Mouse (Mus musculus): ENCODE measurements around the gene C2cd5. TPM values are rescaled to one million over a fixed set of nuclear protein-coding genes. Genes with fewer than 3 reads are reported as not detected.

C2cd5 gene
- polyA plus RNA-seq, 1 experiment from 2014 or later: 42.8 TPM

- Histone ChIP-seq H3K4me2 (ENCODE audit: low read length) (no peak overlapping the region), H3K4me1 (ENCODE audit: control insufficient read depth, insufficient read depth, low read length) (no peaks in the 10 kb centered on the region), H3K27ac (replicated peaks; ENCODE audit: low read depth, low read length) (no peak overlapping the region), H3K9me3 (ENCODE audit: control insufficient read depth, low read length) (peaks cover 7% of the 10 kb centered on the region), H3K9ac (replicated peaks; ENCODE audit: low read length) (no peak overlapping the region), H3K4me3 (replicated peaks; ENCODE audit: low read depth, low read length) (no peak overlapping the region), H3K36me3 (ENCODE audit: control insufficient read depth, insufficient read depth, low read length) (no peaks in the 10 kb centered on the region), H3K27me3 (ENCODE audit: control insufficient read depth, insufficient read depth, low read length) (no peaks in the 10 kb centered on the region)
- 85% methylated on average over 4 of the region's 4 CpGs for WGBS
- DNase-seq: no peak
- no peak for ATAC-seq (ENCODE audit: low FRiP score, low TSS enrichment)
Observed at GRCm38 (mm10) chr6:143130411-143130810, 30.5 kb upstream of the C2cd5 start.

GRCm38 (mm10) chr6:143129952-143130351 lies 30.0 kb upstream of the C2cd5 start:
- Histone ChIP-seq H3K9me3 (ENCODE audit: control insufficient read depth, low read length) (peaks cover 7% of the 10 kb centered on the region), H3K36me3 (ENCODE audit: control insufficient read depth, insufficient read depth, low read length) (no peaks in the 10 kb centered on the region), H3K27ac (replicated peaks; ENCODE audit: low read depth, low read length) (no peak overlapping the region), H3K4me2 (ENCODE audit: low read length) (no peak overlapping the region), H3K4me1 (ENCODE audit: control insufficient read depth, insufficient read depth, low read length) (no peaks in the 10 kb centered on the region), H3K9ac (replicated peaks; ENCODE audit: low read length) (no peak overlapping the region), H3K4me3 (replicated peaks; ENCODE audit: low read depth, low read length) (no peak overlapping the region), H3K27me3 (ENCODE audit: control insufficient read depth, insufficient read depth, low read length) (no peaks in the 10 kb centered on the region)
- WGBS: 75% methylated on average over 3 of the region's 3 CpGs
- DNase-seq (no peak), ATAC-seq (ENCODE audit: low FRiP score, low TSS enrichment) (no peak)

GRCm38 (mm10) chr6:143129466-143129865 lies 29.5 kb upstream of the C2cd5 start:
- H3K36me3 ChIP-seq (ENCODE audit: control insufficient read depth, insufficient read depth, low read length): no peaks in the 10 kb centered on the region
- ATAC-seq (ENCODE audit: low FRiP score, low TSS enrichment): no peak
- H3K27ac ChIP-seq (replicated peaks; ENCODE audit: low read depth, low read length): no peak overlapping the region
- no peaks in the 10 kb centered on the region for H3K4me1 ChIP-seq (ENCODE audit: control insufficient read depth, insufficient read depth, low read length)
- 94% methylated on average over 7 of the region's 7 CpGs for WGBS
- H3K9ac ChIP-seq (replicated peaks; ENCODE audit: low read length): no peak overlapping the region
- no peak for DNase-seq
- H3K4me2 ChIP-seq (ENCODE audit: low read length): no peak overlapping the region
- H3K9me3 ChIP-seq (ENCODE audit: control insufficient read depth, low read length): peaks cover 7% of the 10 kb centered on the region
- no peak overlapping the region for H3K4me3 ChIP-seq (replicated peaks; ENCODE audit: low read depth, low read length)
- H3K27me3 ChIP-seq (ENCODE audit: control insufficient read depth, insufficient read depth, low read length): no peaks in the 10 kb centered on the region

DNA sequence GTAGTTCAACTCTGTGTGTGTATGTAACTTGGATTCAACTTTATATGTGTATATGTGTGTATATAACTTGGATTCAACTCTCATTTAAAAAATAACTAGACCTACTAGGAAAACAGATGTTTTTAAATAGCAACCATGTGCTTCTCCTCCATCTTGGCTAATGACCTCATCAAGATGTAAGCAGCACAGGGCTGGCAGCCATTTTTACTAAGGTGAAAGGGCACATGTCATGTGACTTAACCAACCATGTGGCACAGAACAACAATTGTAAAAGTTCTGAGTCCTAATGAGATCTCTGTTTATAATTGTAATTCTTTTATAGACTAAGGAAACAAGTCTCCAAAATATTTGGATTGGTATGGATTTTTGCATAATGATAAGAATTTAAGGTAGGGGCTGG lies 25.8 kb upstream of the C2cd5 start:
- Histone ChIP-seq H3K27ac (replicated peaks; ENCODE audit: low read depth, low read length) (no peak overlapping the region), H3K4me1 (ENCODE audit: control insufficient read depth, insufficient read depth, low read length) (no peaks in the 10 kb centered on the region), H3K27me3 (ENCODE audit: control insufficient read depth, insufficient read depth, low read length) (no peaks in the 10 kb centered on the region), H3K9me3 (ENCODE audit: control insufficient read depth, low read length) (peaks cover 6% of the 10 kb centered on the region), H3K9ac (replicated peaks; ENCODE audit: low read length) (no peak overlapping the region), H3K4me3 (replicated peaks; ENCODE audit: low read depth, low read length) (no peak overlapping the region), H3K36me3 (ENCODE audit: control insufficient read depth, insufficient read depth, low read length) (no peaks in the 10 kb centered on the region), H3K4me2 (ENCODE audit: low read length) (no peak overlapping the region)
- DNase-seq (no peak), ATAC-seq (ENCODE audit: low FRiP score, low TSS enrichment) (no peak)

DNA sequence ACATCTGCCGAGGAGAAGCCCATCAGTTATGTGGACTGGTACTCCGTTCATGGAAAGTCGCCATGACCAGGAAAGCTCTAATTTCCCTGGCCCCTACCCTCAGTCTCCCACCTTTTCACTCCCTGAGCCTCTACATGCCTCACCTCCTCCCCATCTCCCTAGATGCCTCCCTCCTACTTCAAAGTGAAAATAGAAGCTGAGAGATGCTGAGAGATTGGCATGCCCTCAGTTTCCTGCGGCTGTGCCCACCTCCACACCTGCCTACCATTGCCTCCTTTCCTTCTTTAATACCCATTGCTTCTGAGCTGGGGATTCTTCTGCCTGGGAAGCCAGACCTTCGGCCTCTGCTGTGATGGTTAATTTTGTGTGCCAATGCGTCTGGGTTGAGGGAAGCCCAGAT lies 19.4 kb upstream of the C2cd5 start:
- Histone ChIP-seq H3K9ac (replicated peaks; ENCODE audit: low read length) (no peak overlapping the region), H3K9me3 (ENCODE audit: control insufficient read depth, low read length) (no peaks in the 10 kb centered on the region), H3K27ac (replicated peaks; ENCODE audit: low read depth, low read length) (no peak overlapping the region), H3K27me3 (ENCODE audit: control insufficient read depth, insufficient read depth, low read length) (no peaks in the 10 kb centered on the region), H3K4me3 (replicated peaks; ENCODE audit: low read depth, low read length) (no peak overlapping the region), H3K4me1 (ENCODE audit: control insufficient read depth, insufficient read depth, low read length) (no peaks in the 10 kb centered on the region), H3K36me3 (ENCODE audit: control insufficient read depth, insufficient read depth, low read length) (no peaks in the 10 kb centered on the region), H3K4me2 (ENCODE audit: low read length) (no peak overlapping the region)
- DNase-seq (no peak), ATAC-seq (ENCODE audit: low FRiP score, low TSS enrichment) (no peak)
- WGBS: 92% methylated on average over 6 of the region's 6 CpGs

DNA sequence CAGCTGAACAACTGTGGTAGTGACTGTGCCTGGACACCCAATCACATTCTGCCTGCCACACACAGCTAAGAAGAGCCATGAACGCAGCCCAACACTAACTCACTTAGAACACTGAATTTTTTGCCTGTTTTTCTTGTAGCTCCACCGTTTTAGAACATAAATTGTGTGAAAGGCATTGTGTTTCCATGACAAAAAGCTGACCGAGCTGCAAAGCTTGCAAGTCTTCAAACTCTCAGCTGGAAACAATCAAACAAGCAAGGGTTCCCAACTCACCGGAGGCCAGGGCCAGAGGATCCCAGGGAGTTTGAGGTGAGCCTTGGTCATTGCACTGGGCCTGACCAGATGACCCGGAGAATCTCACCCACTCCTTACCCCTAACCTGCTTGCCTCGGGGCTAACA lies 16.8 kb upstream of the C2cd5 start:
- no peak for DNase-seq
- no peak overlapping the region for H3K9ac ChIP-seq (replicated peaks; ENCODE audit: low read length)
- no peak for ATAC-seq (ENCODE audit: low FRiP score, low TSS enrichment)

DNA sequence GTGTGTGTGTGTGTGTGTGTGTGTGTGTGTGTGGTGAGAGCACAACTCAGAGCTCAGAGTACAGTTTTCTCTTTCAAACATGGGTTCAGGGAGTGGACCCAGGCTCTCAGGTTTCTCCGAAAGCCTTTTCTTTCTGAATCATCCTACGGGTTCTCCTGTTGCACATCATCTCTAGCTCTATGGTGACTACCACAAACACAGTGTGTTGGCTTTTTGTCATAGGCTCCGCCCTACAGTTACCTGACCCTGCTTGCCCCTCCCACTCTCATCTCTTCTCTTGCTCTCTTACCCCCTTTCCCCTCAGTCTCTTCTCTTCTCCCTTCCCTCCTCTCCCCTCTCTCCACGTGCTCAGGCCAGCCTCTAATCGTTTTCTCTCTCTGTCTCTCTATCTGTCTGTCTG lies 15.6 kb upstream of the C2cd5 start:
- 86% methylated on average over 5 of the region's 5 CpGs for WGBS
- H3K9me3 ChIP-seq (ENCODE audit: control insufficient read depth, low read length): no peaks in the 10 kb centered on the region

More for the DNA sequence above, 16.8 kb upstream of the C2cd5 start:
- Histone ChIP-seq H3K4me1 (ENCODE audit: control insufficient read depth, insufficient read depth, low read length) (no peaks in the 10 kb centered on the region), H3K36me3 (ENCODE audit: control insufficient read depth, insufficient read depth, low read length) (no peaks in the 10 kb centered on the region), H3K27ac (replicated peaks; ENCODE audit: low read depth, low read length) (no peak overlapping the region), H3K27me3 (ENCODE audit: control insufficient read depth, insufficient read depth, low read length) (no peaks in the 10 kb centered on the region), H3K4me3 (replicated peaks; ENCODE audit: low read depth, low read length) (no peak overlapping the region), H3K4me2 (ENCODE audit: low read length) (no peak overlapping the region), H3K9me3 (ENCODE audit: control insufficient read depth, low read length) (no peaks in the 10 kb centered on the region)
- WGBS: 58% methylated on average over 6 of the region's 6 CpGs

GRCm38 (mm10) chr6:143115011-143115445 lies 15.1 kb upstream of the C2cd5 start:
- ATAC-seq (ENCODE audit: low FRiP score, low TSS enrichment) (no peak), DNase-seq (no peak)
- no peaks in the 10 kb centered on the region for H3K4me1 ChIP-seq (ENCODE audit: control insufficient read depth, insufficient read depth, low read length)
- no peak overlapping the region for H3K4me3 ChIP-seq (replicated peaks; ENCODE audit: low read depth, low read length)
- H3K36me3 ChIP-seq (ENCODE audit: control insufficient read depth, insufficient read depth, low read length): no peaks in the 10 kb centered on the region
- no peak overlapping the region for H3K9ac ChIP-seq (replicated peaks; ENCODE audit: low read length)
- WGBS: 81% methylated on average over 9 of the region's 9 CpGs
- no peak overlapping the region for H3K4me2 ChIP-seq (ENCODE audit: low read length)
- no peak overlapping the region for H3K27ac ChIP-seq (replicated peaks; ENCODE audit: low read depth, low read length)
- no peaks in the 10 kb centered on the region for H3K27me3 ChIP-seq (ENCODE audit: control insufficient read depth, insufficient read depth, low read length)
- H3K9me3 ChIP-seq (ENCODE audit: control insufficient read depth, low read length): no peaks in the 10 kb centered on the region

More for the DNA sequence above, 15.6 kb upstream of the C2cd5 start:
- H3K27ac ChIP-seq (replicated peaks; ENCODE audit: low read depth, low read length): no peak overlapping the region
- DNase-seq (no peak), ATAC-seq (ENCODE audit: low FRiP score, low TSS enrichment) (no peak)
- no peak overlapping the region for H3K4me2 ChIP-seq (ENCODE audit: low read length)
- no peaks in the 10 kb centered on the region for H3K4me1 ChIP-seq (ENCODE audit: control insufficient read depth, insufficient read depth, low read length)
- H3K36me3 ChIP-seq (ENCODE audit: control insufficient read depth, insufficient read depth, low read length): no peaks in the 10 kb centered on the region
- H3K9ac ChIP-seq (replicated peaks; ENCODE audit: low read length): no peak overlapping the region
- no peaks in the 10 kb centered on the region for H3K27me3 ChIP-seq (ENCODE audit: control insufficient read depth, insufficient read depth, low read length)
- no peak overlapping the region for H3K4me3 ChIP-seq (replicated peaks; ENCODE audit: low read depth, low read length)

DNA sequence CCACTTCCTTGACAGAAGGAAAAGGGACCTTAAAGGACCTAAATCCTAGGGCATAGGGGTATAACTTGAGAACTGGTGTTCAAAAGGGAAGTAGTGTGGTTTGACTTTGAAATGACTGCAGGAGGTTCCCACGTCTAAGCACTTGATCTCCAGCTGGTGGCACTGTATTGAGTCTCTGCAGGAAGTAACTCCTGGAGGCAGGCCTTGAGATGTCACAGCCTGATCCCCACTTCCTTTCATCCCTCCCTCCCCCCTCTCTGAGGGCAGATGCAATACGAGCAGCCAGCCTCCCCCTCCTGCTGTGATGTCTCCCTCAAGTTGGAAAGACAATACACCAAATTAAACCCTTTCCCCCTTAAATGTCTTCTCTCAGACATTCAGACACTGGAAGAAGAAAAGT lies 14.6 kb upstream of the C2cd5 start:
- H3K9ac ChIP-seq (replicated peaks; ENCODE audit: low read length): no peak overlapping the region
- no peaks in the 10 kb centered on the region for H3K9me3 ChIP-seq (ENCODE audit: control insufficient read depth, low read length)
- no peak overlapping the region for H3K4me2 ChIP-seq (ENCODE audit: low read length)
- H3K36me3 ChIP-seq (ENCODE audit: control insufficient read depth, insufficient read depth, low read length): no peaks in the 10 kb centered on the region
- H3K27me3 ChIP-seq (ENCODE audit: control insufficient read depth, insufficient read depth, low read length): no peaks in the 10 kb centered on the region
- no peak overlapping the region for H3K4me3 ChIP-seq (replicated peaks; ENCODE audit: low read depth, low read length)
- H3K27ac ChIP-seq (replicated peaks; ENCODE audit: low read depth, low read length): no peak overlapping the region
- H3K4me1 ChIP-seq (ENCODE audit: control insufficient read depth, insufficient read depth, low read length): no peaks in the 10 kb centered on the region
- no peak for ATAC-seq (ENCODE audit: low FRiP score, low TSS enrichment)
- 0% methylated on average over 2 of the region's 2 CpGs for WGBS
- peak; percentile 15 for DNase-seq

All from midbrain, embryonic 14.5 days (tissue).